11 mouse cellular contexts compared by ENCODE assay signal in genomic region chr5:128027076-128027475, GRCm38 (mm10).
DNase-seq lines count a peak whose midpoint lies in the region; TF ChIP-seq lines count a peak whose summit lies in the region.
"Had no signal": no experiment of that assay in that cellular context is flagged by ENCODE, and none has a peak within 500 bp of the region (broad histone marks: within the 10 kb centered on the region; RNA-seq: fewer than 3 reads in every experiment).

No protein-coding gene starts in this region.

- WGBS in lung, adult 2 months, result 72% methylated on average over 2 of the region's 2 CpGs

- peak; percentile 1 for DNase-seq in cerebellum, adult 9-10 months
- no peak for DNase-seq in cerebellum, adult 11-12 months
- DNase-seq in Muller cell, postnatal 12 days (ENCODE audit: inconsistent ontology term), result peak; percentile 56
- DNase-seq in layer of hippocampus, adult 2 months (ENCODE audit: low spot score in 2 of 2), result peak; percentile 71 to 75
- peak; percentile 34 to 37 for DNase-seq in left cerebral cortex, postnatal 36 days (ENCODE audit: low spot score in 2 of 2)
- DNase-seq in adrenal gland, postnatal 4 days (ENCODE audit: low spot score in 2 of 2), result no peak
- DNase-seq in gastrocnemius, postnatal 10 days, result no peak
- no peak for DNase-seq in lung, adult 2 months
- DNase-seq: kidney, postnatal 10 days had no signal

- H3K4me1 ChIP-seq in lung, adult 2 months (ENCODE audit: control insufficient read depth, insufficient read depth, low read length), result no peaks in the 10 kb centered on the region
- H3K4me1 ChIP-seq: liver, embryonic 12.5 days had no signal

- H3K27ac ChIP-seq in layer of hippocampus, adult 2 months, result peak overlapping the region; percentile 10; the same call in 1 of the 2 replicates
- H3K27ac ChIP-seq: hindbrain, embryonic 15.5 days; liver, embryonic 12.5 days had no signal

- TF ChIP-seq CTCF in layer of hippocampus, adult 2 months (conservative IDR thresholded peaks at IDR 0.05), result no peak
- TF ChIP-seq CTCF in lung, adult 2 months (IDR thresholded peaks at IDR 0.05; ENCODE audit: insufficient read depth, low read length), result no peak

- H3K4me3 ChIP-seq in layer of hippocampus, adult 2 months, result no peak overlapping the region
- H3K4me3 ChIP-seq in lung, adult 2 months (replicated peaks; ENCODE audit: extremely low read depth, low read depth, low read length), result no peak overlapping the region
- H3K4me3 ChIP-seq: hindbrain, embryonic 15.5 days; liver, embryonic 12.5 days had no signal

- TF ChIP-seq POLR2A in lung, adult 2 months (IDR thresholded peaks at IDR 0.05; ENCODE audit: borderline replicate concordance, extremely low read depth, low read depth, low read length), result no peak

- intact Hi-C loops in left cerebral cortex, postnatal 36 days (cut with DNase I), result no loop called here

Comparison
In these comparisons a context has a peak if more than half of its experiments do, and no peak if none do; other contexts are left out.
1. DNase-seq: peak in cerebellum, adult 9-10 months (single experiment), Muller cell, postnatal 12 days (single experiment), layer of hippocampus, adult 2 months (2 of 2) and left cerebral cortex, postnatal 36 days (2 of 2); none in cerebellum, adult 11-12 months (single experiment), adrenal gland, postnatal 4 days (0 of 2), gastrocnemius, postnatal 10 days (single experiment) and lung, adult 2 months (single experiment).